Mouse (Mus musculus): Measurements from ENCODE around the gene Rap2b. TPM values are rescaled to one million over a fixed set of nuclear protein-coding genes. Genes with fewer than 3 reads are reported as not detected.

Rap2b gene
- polyA plus RNA-seq, 1 experiment from 2014 or later = 3.2 TPM

- Histone ChIP-seq H3K27ac (ENCODE audit: low read depth) (no peak overlapping the region), H3K4me2 (ENCODE audit: low read depth, low read length) (no peak overlapping the region), H3K4me3 (ENCODE audit: low read depth, low read length) (no peak overlapping the region), H3K36me3 (replicated peaks; ENCODE audit: insufficient read depth, low read length) (no peaks in the 10 kb centered on the region), H3K4me1 (ENCODE audit: insufficient read depth) (no peaks in the 10 kb centered on the region), H3K9me3 (ENCODE audit: low read length) (no peaks in the 10 kb centered on the region), H3K27me3 (ENCODE audit: insufficient read depth, low read length) (no peaks in the 10 kb centered on the region), H3K9ac (replicated peaks) (no peak overlapping the region)
- DNase-seq = no peak
- ATAC-seq = no peak
- no peak for TF ChIP-seq EP300 (IDR thresholded peaks at IDR 0.05; ENCODE audit: low read depth)
- no peak for TF ChIP-seq CTCF (IDR thresholded peaks at IDR 0.05; ENCODE audit: low read depth)
- WGBS (ENCODE audit: insufficient replicate concordance) = 58% methylated on average over 1 of the region's 1 CpGs
Measured at GRCm38 (mm10) chr3:61415883-61416282, 54.4 kb downstream of the Rap2b start.

Other genes with a start within 250 kb of the Rap2b start
- gene B430305J03Rik, start 4.3 kb downstream of the Rap2b start, polyA plus RNA-seq (2015; fragmentation: Nextera tagmentation; extraction: Ambion mirVana) = not detected in 2 replicates

All from liver, postnatal 0 days (tissue).